Mouse (Mus musculus): ENCODE data around the gene Pdzd4. TPM values are rescaled to one million over a fixed set of nuclear protein-coding genes. Genes with fewer than 3 reads are reported as not detected.

The Pdzd4 gene
- total and polyA plus RNA-seq, 3 experiments = 0.04 to 0.05 TPM; not detected in 1

- no peak for TF ChIP-seq POLR2AphosphoS5 (IDR thresholded peaks at IDR 0.05; ENCODE audit: insufficient replicate concordance, low read depth, low read length)
- TF ChIP-seq TAL1 (conservative IDR thresholded peaks at IDR 0.05; ENCODE audit: low read depth, low read length) = no peak
- no peak for TF ChIP-seq GATA1 (IDR thresholded peaks at IDR 0.05; ENCODE audit: borderline replicate concordance, low read length)
- no peak for TF ChIP-seq GATA2 (IDR thresholded peaks at IDR 0.05; ENCODE audit: borderline replicate concordance, low read depth, low read length)
- TF ChIP-seq CTCF (IDR thresholded peaks at IDR 0.05; ENCODE audit: low read depth, low read length) = no peak
- Histone ChIP-seq H3K27me3 (ENCODE audit: insufficient read depth, low read length) (no peaks in the 10 kb centered on the region), H3K4me3 (ENCODE audit: low read depth, low read length) (no peak overlapping the region), H3K9me3 (replicated peaks) (no peaks in the 10 kb centered on the region), H3K4me1 (ENCODE audit: insufficient read depth, low read depth, low read length) (peaks cover 19% of the 10 kb centered on the region), H3K36me3 (replicated peaks) (peaks cover 53% of the 10 kb centered on the region)
- DNase-seq (ENCODE audit: low spot score) (no peak), ATAC-seq (ENCODE audit: extremely low read depth, insufficient number of reproducible peaks, low FRiP score, poor library complexity, severe bottlenecking) (no peak)
Measured at GRCm38 (mm10) chrX:73793039-73793438, 31.7 kb downstream of the Pdzd4 start.

GRCm38 (mm10) chrX:73788501-73788900 lies 36.3 kb downstream of the Pdzd4 start:
- Histone ChIP-seq H3K4me3 (ENCODE audit: low read depth, low read length) (peak overlapping the region; percentile 85), H3K36me3 (replicated peaks) (peaks cover 56% of the 10 kb centered on the region), H3K27me3 (ENCODE audit: insufficient read depth, low read length) (no peaks in the 10 kb centered on the region), H3K4me1 (ENCODE audit: insufficient read depth, low read depth, low read length) (peaks cover 29% of the 10 kb centered on the region), H3K9me3 (replicated peaks) (no peaks in the 10 kb centered on the region)
- ATAC-seq (ENCODE audit: extremely low read depth, insufficient number of reproducible peaks, low FRiP score, poor library complexity, severe bottlenecking) (no peak), DNase-seq (ENCODE audit: low spot score) (no peak)
- no peak for TF ChIP-seq CTCF (IDR thresholded peaks at IDR 0.05; ENCODE audit: low read depth, low read length)
- TF ChIP-seq GATA2 (IDR thresholded peaks at IDR 0.05; ENCODE audit: borderline replicate concordance, low read depth, low read length) = no peak
- no peak for TF ChIP-seq POLR2AphosphoS5 (IDR thresholded peaks at IDR 0.05; ENCODE audit: insufficient replicate concordance, low read depth, low read length)
- no peak for TF ChIP-seq TAL1 (conservative IDR thresholded peaks at IDR 0.05; ENCODE audit: low read depth, low read length)
- no peak for TF ChIP-seq GATA1 (IDR thresholded peaks at IDR 0.05; ENCODE audit: borderline replicate concordance, low read length)

- peak overlapping the region; percentile 85 for H3K4me3 ChIP-seq (ENCODE audit: low read depth, low read length)
- TF ChIP-seq GATA1 (IDR thresholded peaks at IDR 0.05; ENCODE audit: borderline replicate concordance, low read length) (no peak), GATA2 (IDR thresholded peaks at IDR 0.05; ENCODE audit: borderline replicate concordance, low read depth, low read length) (no peak), TAL1 (conservative IDR thresholded peaks at IDR 0.05; ENCODE audit: low read depth, low read length) (no peak), CTCF (IDR thresholded peaks at IDR 0.05; ENCODE audit: low read depth, low read length) (no peak), POLR2AphosphoS5 (IDR thresholded peaks at IDR 0.05; ENCODE audit: insufficient replicate concordance, low read depth, low read length) (no peak)
- no peak for DNase-seq (ENCODE audit: low spot score)
- H3K9me3 ChIP-seq (replicated peaks) = no peaks in the 10 kb centered on the region
- H3K36me3 ChIP-seq (replicated peaks) = peaks cover 64% of the 10 kb centered on the region
- ATAC-seq (ENCODE audit: extremely low read depth, insufficient number of reproducible peaks, low FRiP score, poor library complexity, severe bottlenecking) = no peak
- peaks cover 34% of the 10 kb centered on the region for H3K4me1 ChIP-seq (ENCODE audit: insufficient read depth, low read depth, low read length)
- no peaks in the 10 kb centered on the region for H3K27me3 ChIP-seq (ENCODE audit: insufficient read depth, low read length)
Measured at GRCm38 (mm10) chrX:73787225-73787558, 37.6 kb downstream of the Pdzd4 start.

- Histone ChIP-seq H3K4me1 (ENCODE audit: insufficient read depth, low read depth, low read length) (peaks cover 34% of the 10 kb centered on the region), H3K27me3 (ENCODE audit: insufficient read depth, low read length) (no peaks in the 10 kb centered on the region), H3K9me3 (replicated peaks) (no peaks in the 10 kb centered on the region), H3K36me3 (replicated peaks) (peaks cover 64% of the 10 kb centered on the region), H3K4me3 (ENCODE audit: low read depth, low read length) (peak within 1 kb of the TSS; percentile 85)
- ATAC-seq (ENCODE audit: extremely low read depth, insufficient number of reproducible peaks, low FRiP score, poor library complexity, severe bottlenecking) (peak; percentile 91), DNase-seq (ENCODE audit: low spot score) (peak; percentile 81)
- TF ChIP-seq GATA1 (IDR thresholded peaks at IDR 0.05; ENCODE audit: borderline replicate concordance, low read length) (no peak), TAL1 (conservative IDR thresholded peaks at IDR 0.05; ENCODE audit: low read depth, low read length) (no peak), POLR2AphosphoS5 (IDR thresholded peaks at IDR 0.05; ENCODE audit: insufficient replicate concordance, low read depth, low read length) (no peak), GATA2 (IDR thresholded peaks at IDR 0.05; ENCODE audit: borderline replicate concordance, low read depth, low read length) (no peak), CTCF (IDR thresholded peaks at IDR 0.05; ENCODE audit: low read depth, low read length) (no peak)
Measured at GRCm38 (mm10) chrX:73786364-73787224, 38.2 kb downstream of the Pdzd4 start, which contains the start of the genes Idh3g and Ssr4. Gene Idh3g (minus strand): TSS chrX:73786897. Gene Ssr4 (plus strand): TSS chrX:73787028.

GRCm38 (mm10) chrX:73785666-73786065 lies 39.1 kb downstream of the Pdzd4 start:
- H3K36me3 ChIP-seq (replicated peaks) = peaks cover 64% of the 10 kb centered on the region
- H3K27me3 ChIP-seq (ENCODE audit: insufficient read depth, low read length) = no peaks in the 10 kb centered on the region
- H3K4me3 ChIP-seq (ENCODE audit: low read depth, low read length) = peak overlapping the region; percentile 85
- DNase-seq (ENCODE audit: low spot score) (no peak), ATAC-seq (ENCODE audit: extremely low read depth, insufficient number of reproducible peaks, low FRiP score, poor library complexity, severe bottlenecking) (no peak)
- no peak for TF ChIP-seq TAL1 (conservative IDR thresholded peaks at IDR 0.05; ENCODE audit: low read depth, low read length)
- TF ChIP-seq POLR2AphosphoS5 (IDR thresholded peaks at IDR 0.05; ENCODE audit: insufficient replicate concordance, low read depth, low read length) = no peak
- TF ChIP-seq CTCF (IDR thresholded peaks at IDR 0.05; ENCODE audit: low read depth, low read length) = no peak
- TF ChIP-seq GATA2 (IDR thresholded peaks at IDR 0.05; ENCODE audit: borderline replicate concordance, low read depth, low read length) = no peak
- no peak for TF ChIP-seq GATA1 (IDR thresholded peaks at IDR 0.05; ENCODE audit: borderline replicate concordance, low read length)
- no peaks in the 10 kb centered on the region for H3K9me3 ChIP-seq (replicated peaks)
- peaks cover 34% of the 10 kb centered on the region for H3K4me1 ChIP-seq (ENCODE audit: insufficient read depth, low read depth, low read length)

- no peak for ATAC-seq (ENCODE audit: extremely low read depth, insufficient number of reproducible peaks, low FRiP score, poor library complexity, severe bottlenecking)
- Histone ChIP-seq H3K36me3 (replicated peaks) (peaks cover 76% of the 10 kb centered on the region), H3K4me1 (ENCODE audit: insufficient read depth, low read depth, low read length) (peaks cover 15% of the 10 kb centered on the region), H3K9me3 (replicated peaks) (no peaks in the 10 kb centered on the region), H3K4me3 (ENCODE audit: low read depth, low read length) (no peak overlapping the region), H3K27me3 (ENCODE audit: insufficient read depth, low read length) (no peaks in the 10 kb centered on the region)
- DNase-seq (ENCODE audit: low spot score) = no peak
- no peak for TF ChIP-seq TAL1 (conservative IDR thresholded peaks at IDR 0.05; ENCODE audit: low read depth, low read length)
Measured at GRCm38 (mm10) chrX:73782227-73782626, 42.5 kb downstream of the Pdzd4 start.
